Mouse (Mus musculus): ENCODE measurements at regions not wholly inside any gene's neighbourhood (a gene's known extent, or its start where the extent isn't known, plus 50 kb on each side); places are given as distances from the start of the nearest gene placed in this dataset.

- intact Hi-C loops (cut with DNase I), result no loop called here
These were observed 570.2 kb upstream of the Gm10306 start for GRCm38 (mm10) chr4:93986189-93986588.

DNA sequence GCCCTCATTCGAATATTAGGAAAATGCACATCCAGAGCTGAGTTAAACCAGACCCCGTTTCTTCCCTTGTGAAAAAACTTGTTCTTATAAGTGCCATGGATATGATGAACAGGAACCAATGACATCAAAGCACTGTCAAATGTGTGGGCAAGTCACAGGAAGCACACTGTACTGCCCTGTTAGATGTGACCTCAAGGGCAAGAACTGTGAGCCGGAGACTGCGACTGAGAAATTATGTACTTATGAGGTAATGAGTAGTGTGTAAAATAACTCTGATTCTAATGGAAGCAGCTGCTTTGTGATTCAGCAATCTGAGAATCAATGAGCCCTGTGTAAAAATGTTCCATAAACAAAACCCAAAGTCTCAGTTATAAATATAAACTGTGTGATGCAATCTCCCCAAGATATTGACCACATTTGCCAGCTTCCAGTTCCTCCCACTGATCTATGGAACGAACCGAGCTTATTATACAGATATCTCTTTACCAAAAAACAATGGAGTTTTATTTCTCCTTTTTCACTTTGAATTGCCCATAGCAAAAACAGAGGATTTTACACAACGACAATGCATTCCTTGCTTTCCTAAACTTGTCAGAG is 566.0 kb upstream of the Gm10306 start:
- DNase-seq (ENCODE audit: extremely low spot score in 1 of 2, low spot score in 2 of 2), result no peak
- intact Hi-C loops (cut with DNase I), result no loop called here

More at GRCm38 (mm10) chr4:93986189-93986588, 570.2 kb upstream of the Gm10306 start:
- no peak for DNase-seq (ENCODE audit: extremely low spot score in 1 of 2, low spot score in 2 of 2)

DNA sequence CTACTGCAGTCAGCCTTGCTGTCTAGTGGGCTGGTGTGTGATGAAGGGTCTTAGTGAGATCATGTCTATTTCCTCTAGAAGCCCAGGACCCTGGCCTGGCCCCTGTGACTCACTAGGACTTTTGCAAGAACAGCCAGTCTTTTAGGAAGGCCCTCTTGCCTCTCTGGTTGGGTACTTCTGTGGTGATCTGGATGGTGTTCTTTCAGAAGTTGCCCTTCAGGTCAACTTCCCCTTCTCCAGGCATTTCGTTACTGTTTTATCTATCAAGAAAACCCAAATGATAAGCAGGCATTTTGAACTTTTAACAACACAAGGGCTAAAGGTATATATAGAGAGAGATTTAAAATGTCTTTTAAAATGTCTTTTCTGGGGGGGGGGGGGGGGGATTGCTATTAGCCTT is 550.5 kb upstream of the Gm10306 start:
- DNase-seq (ENCODE audit: extremely low spot score in 1 of 2, low spot score in 2 of 2), result no peak
- intact Hi-C loops (cut with DNase I), result loop anchor here (10.0 kb wide), 1 partner anchor 519 kb away; no protein-coding TSS in a partner anchor

DNA sequence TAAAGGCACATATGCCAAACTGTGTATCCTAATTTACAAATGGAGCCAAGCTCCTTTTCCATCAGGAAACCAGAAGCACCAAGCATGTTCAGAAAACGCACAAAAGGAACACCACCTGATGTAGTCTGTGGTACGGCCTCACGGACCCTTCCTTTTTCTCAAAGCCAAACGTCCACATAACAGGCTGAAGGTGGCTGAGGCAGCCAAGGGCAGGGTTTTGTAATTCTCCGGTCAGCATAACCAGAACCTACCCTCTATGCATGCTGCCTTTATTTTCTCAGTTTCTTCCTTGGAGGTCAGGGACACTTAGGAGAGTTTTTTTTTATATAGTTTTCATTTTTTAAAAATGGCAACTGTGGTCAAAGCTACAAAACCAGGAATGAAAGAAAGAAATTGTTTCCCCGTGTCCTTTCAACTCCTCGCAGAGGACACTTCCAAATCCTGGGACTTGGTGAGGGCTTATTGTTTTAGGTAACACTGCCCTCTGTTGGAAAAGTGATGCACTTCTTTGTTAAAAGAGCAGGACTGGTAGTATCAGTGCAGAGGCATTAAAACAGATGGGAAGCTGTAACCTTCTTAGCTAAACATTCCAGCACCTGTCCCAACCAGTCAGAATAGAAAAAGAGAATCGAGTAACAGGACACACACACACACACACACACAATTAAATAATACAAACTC is 549.1 kb upstream of the Gm10306 start:
- DNase-seq (ENCODE audit: extremely low spot score in 1 of 2, low spot score in 2 of 2), result peak in 1 of 2 experiments; percentile 51
- intact Hi-C loops (cut with DNase I), result loop anchor here (10.0 kb wide), 1 partner anchor 518 kb away; no protein-coding TSS in a partner anchor

GRCm38 (mm10) chr4:94015713-94016112 is 540.6 kb upstream of the Gm10306 start:
- DNase-seq (ENCODE audit: extremely low spot score in 1 of 2, low spot score in 2 of 2), result no peak
- intact Hi-C loops (cut with DNase I), result loop anchor here (10.0 kb wide), 1 partner anchor 329 kb away; no protein-coding TSS in a partner anchor

DNA sequence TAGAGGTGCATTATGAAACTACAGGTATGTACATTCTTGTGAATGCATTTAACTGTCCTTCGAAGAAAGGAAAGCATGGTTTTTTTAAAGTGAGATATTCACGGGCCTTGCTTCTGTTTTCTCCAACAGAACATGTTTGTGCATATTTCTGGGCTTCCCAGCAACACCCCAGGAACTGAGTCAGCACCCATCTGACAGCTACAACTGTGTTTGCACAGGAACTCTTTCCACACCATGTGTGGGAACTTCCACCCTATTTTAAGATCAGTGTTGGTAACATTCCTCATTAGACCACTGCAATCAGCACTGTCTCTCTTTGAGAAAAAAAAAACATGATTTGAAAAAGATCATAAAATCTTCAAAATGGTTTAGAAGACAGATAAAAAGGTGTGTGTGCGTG is 538.6 kb upstream of the Gm10306 start:
- intact Hi-C loops (cut with DNase I), result loop anchor here (10.0 kb wide), 1 partner anchor 327 kb away; no protein-coding TSS in a partner anchor
- DNase-seq (ENCODE audit: extremely low spot score in 1 of 2, low spot score in 2 of 2), result peak in 1 of 2 experiments; percentile 22

DNA sequence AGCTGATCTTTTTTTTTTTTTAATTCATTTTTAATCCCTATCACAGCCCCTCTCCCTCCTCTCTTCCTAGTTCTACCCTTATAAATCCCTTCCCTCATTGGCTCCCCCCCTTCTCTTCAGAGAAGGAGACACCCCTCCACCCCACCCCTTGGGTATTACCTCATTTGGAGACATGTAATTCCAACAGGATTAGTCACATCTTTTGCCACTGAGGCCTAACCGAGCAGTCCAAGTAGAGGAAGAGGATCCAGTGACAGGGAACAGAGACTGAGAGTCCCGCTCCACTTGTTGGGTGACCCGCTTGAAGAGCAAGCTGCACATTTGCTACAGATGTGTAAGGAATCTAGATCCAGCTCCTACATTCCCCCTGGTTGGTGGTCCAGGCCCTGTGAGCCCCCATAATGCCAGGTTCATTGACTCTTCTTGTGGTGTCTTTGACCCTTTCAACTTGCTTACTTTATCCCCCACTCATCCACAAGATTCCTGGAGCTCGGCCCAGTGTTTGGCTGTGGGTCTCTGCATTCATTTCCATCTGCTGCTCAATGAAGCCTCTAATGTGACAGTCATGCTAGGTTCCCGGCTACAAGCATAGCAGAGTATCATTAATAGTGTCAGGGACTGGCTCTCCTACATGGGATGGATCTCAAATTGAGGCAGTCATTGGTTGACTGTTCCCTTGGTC is 506.6 kb upstream of the Gm10306 start:
- intact Hi-C loops (cut with DNase I), result no loop called here
- DNase-seq (ENCODE audit: extremely low spot score in 1 of 2, low spot score in 2 of 2), result no peak

DNA sequence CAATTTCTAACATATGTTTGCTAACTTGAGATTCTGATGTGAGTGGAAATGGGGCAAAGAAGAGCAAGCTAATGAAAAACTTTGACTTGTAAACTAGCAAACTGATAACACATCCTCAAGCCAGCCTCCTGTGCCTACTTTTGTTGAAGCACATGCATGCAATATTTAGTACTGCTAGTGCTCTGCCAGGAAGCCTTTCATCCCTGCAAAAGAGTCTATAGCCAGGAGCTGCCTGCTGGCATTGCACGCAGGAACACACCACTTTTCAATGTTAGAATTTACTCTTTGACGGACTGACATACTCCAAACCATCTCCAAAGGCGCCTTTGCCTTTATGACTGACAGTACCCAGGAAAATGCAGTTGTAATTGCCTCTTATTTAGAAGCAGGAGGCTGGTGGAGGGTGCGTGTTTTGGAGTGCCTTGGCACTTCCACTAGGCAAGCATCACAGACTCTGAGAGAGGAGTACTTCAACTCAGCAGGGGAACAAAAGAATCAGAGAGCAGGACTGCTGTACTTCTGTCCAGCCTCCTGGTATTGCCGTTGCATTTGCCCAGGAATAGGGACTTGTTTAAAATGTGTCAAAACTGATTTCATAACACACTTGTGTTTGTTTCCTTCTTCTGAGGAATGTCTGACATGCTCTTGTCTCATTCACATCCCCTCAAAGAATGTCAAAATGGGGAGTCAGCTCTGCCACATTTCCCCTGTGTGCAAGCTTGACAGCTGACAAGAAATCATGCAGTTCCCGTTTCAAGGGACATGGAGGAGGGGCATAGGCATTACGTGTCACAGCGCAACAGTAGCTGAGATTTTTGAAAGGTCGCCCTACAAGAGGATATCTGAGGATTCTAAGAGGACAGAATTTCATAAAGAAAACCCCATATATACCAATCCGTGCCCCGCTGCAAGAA is 503.8 kb upstream of the Gm10306 start:
- intact Hi-C loops (cut with DNase I), result no loop called here
- DNase-seq (ENCODE audit: extremely low spot score in 1 of 2, low spot score in 2 of 2), result no peak

- intact Hi-C loops (cut with DNase I), result no loop called here
- no peak for DNase-seq (ENCODE audit: extremely low spot score in 1 of 2, low spot score in 2 of 2)
These were observed 483.0 kb upstream of the Gm10306 start for GRCm38 (mm10) chr4:94073178-94073870.

DNA sequence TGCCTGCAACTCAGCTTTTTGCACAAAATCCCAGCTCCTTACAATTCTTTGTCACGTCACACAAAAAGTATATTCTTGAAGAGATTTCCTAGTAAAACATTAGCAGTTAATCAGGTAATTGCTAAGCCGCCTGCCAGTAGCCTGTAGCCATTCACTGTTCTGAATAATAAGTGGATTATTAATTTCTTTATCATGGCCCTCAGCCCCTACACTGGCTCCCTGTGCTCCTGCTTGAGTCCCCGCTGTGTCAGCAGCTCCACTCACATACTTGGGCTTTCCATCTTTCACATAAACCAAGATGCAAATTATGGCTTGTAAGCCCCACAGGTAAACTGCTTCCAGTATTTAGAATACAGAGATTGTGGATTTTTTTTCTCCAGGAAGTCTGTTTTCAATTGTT is 473.5 kb upstream of the Gm10306 start:
- intact Hi-C loops (cut with DNase I), result no loop called here
- no peak for DNase-seq (ENCODE audit: extremely low spot score in 1 of 2, low spot score in 2 of 2)

- intact Hi-C loops (cut with DNase I), result no loop called here
- no peak for DNase-seq (ENCODE audit: extremely low spot score in 1 of 2, low spot score in 2 of 2)
These were observed 462.0 kb upstream of the Gm10306 start for GRCm38 (mm10) chr4:94094379-94094778.

- DNase-seq (ENCODE audit: extremely low spot score in 1 of 2, low spot score in 2 of 2), result no peak
- intact Hi-C loops (cut with DNase I), result no loop called here
These were observed 449.4 kb upstream of the Gm10306 start for GRCm38 (mm10) chr4:94106941-94107340.

GRCm38 (mm10) chr4:94116881-94117280 is 439.5 kb upstream of the Gm10306 start:
- intact Hi-C loops (cut with DNase I), result no loop called here
- DNase-seq (ENCODE audit: extremely low spot score in 1 of 2, low spot score in 2 of 2), result no peak

DNA sequence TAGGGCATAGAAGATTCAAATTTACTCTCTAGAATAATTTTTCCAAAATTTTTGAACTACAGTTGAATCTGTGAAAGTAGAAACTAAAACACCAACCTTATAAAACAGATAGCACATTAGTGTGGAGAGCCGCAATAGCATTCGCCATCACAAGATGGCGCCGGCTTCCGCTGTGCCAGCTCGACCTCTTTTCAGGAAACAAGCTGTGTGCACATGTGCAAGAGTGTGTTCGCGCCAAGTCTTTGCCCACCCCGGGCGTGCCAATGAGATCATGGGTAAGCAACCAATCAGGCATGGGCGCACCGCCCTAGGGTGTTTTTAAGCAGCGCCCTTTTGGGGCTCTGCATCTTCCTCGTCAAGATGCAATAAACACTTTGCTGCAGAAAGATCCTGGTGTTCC is 432.2 kb upstream of the Gm10306 start:
- DNase-seq (ENCODE audit: extremely low spot score in 1 of 2, low spot score in 2 of 2), result no peak
- intact Hi-C loops (cut with DNase I), result no loop called here

DNA sequence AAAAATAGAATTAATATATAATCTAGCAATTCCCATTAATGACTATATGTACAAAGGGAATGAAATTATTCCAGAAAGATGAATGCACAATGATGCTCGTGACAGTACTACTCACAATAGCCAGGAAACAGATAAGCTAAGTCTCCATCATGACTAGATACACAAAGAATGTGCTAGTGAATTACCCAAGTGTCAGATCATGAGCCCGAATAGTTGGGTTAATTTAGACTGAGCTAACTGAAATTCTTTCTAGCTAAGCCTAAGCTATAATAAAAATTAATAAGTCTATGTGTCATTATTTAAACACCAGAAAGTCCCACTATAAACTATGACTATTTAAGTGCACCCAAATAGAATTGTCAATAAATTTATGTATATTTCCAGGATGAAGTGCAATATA is 418.4 kb upstream of the Gm10306 start:
- DNase-seq (ENCODE audit: extremely low spot score in 1 of 2, low spot score in 2 of 2), result no peak
- intact Hi-C loops (cut with DNase I), result loop anchor here (10.0 kb wide), 1 partner anchor 387 kb away; no protein-coding TSS in a partner anchor

- intact Hi-C loops (cut with DNase I), result no loop called here
- no peak for DNase-seq (ENCODE audit: extremely low spot score in 1 of 2, low spot score in 2 of 2)
These were observed 411.2 kb upstream of the Gm10306 start for GRCm38 (mm10) chr4:94144901-94145801.

DNA sequence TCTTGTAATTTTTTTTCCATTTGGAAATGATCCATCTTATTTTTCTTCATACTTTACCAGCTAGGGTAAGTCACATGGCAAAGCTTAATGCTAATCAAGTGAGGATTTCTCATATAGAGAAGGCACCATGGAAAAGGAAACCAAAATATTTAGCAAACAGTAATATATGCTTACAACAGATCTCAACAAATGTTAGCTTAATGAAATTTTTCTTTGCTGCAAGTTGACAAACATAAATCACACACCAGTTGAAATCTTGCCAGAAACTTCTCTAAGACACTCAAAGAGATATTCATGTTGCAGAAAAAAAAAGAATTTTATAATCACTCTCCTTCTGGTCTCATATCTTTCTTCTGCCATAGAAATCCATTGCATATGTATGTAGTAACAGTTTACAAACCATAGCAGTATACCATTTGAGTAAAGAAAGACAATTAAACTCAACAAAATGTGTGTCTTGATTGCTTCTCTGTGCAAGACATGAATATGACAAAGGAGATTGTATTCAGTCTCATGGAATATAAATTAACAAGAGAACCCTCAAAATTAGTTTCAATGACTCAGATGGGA is 408.3 kb upstream of the Gm10306 start:
- intact Hi-C loops (cut with DNase I), result no loop called here
- DNase-seq (ENCODE audit: extremely low spot score in 1 of 2, low spot score in 2 of 2), result no peak
